Mouse (Mus musculus) stomach, embryonic 16.5 days (tissue): ENCODE measurements around the gene Gm17727. TPM values are rescaled to one million over a fixed set of nuclear protein-coding genes. Genes with fewer than 3 reads are reported as not detected.
"Not testable (repeated sequence)": the region's sequence is repeated elsewhere in the genome, so short reads cannot be mapped to it uniquely, and the experiment has no call there.

Experiments used
- ATAC-seq: fragments of 200-750 bp; cut with Nextera tagmentation; 2 replicates; pipeline ENCODE4 v1.8.0; 2017; ENCODE audit warnings: moderate number of reproducible peaks, moderate TSS enrichment; ENCODE audit not compliant: insufficient read depth, low FRiP score
- H3K27ac ChIP-seq: fragments of 300-500 bp; sonication (generic); 2 replicates; pipeline ENCODE4 v1.5.1; 2014; ENCODE audit warnings: low read length
- H3K27me3 ChIP-seq: fragments of 300-500 bp; sonication (generic); 2 replicates; pipeline ENCODE4 v1.6.1; 2014; ENCODE audit warnings: low read length, control low read depth, mixed read lengths; ENCODE audit not compliant: control insufficient read depth, insufficient read depth
- H3K36me3 ChIP-seq: fragments of 300-500 bp; sonication (generic); 2 replicates; pipeline ENCODE4 v1.6.1; 2014; ENCODE audit warnings: low read length; ENCODE audit not compliant: control insufficient read depth, insufficient read depth
- H3K4me1 ChIP-seq: fragments of 300-500 bp; sonication (generic); 2 replicates; pipeline ENCODE4 v1.6.1; 2014; ENCODE audit warnings: low read length, control low read depth, mixed read lengths; ENCODE audit not compliant: control insufficient read depth, insufficient read depth
- H3K4me2 ChIP-seq: fragments of 300-500 bp; sonication (generic); 2 replicates; pipeline ENCODE4 v1.6.1; 2014; ENCODE audit warnings: low read depth, low read length, mixed read lengths
- H3K4me3 ChIP-seq: fragments of 300-500 bp; sonication (generic); replicated peaks from 2 replicates; pipeline ENCODE4 v1.5.1; 2014; ENCODE audit warnings: mild to moderate bottlenecking, low read length
- H3K9ac ChIP-seq: fragments of 300-500 bp; sonication (generic); 2 replicates; pipeline ENCODE4 v1.6.1; 2014; ENCODE audit warnings: low read length
- H3K9me3 ChIP-seq: fragments of 300-500 bp; sonication (generic); replicated peaks from 2 replicates; pipeline ENCODE4 v1.6.1; 2016; ENCODE audit warnings: low read length, control low read depth; ENCODE audit not compliant: control insufficient read depth
- WGBS: fragments of 180-500 bp; shearing (Covaris S2); extraction: QIAGEN DNeasy Blood & Tissue Kit; methylation state at CpG from one replicate; pipeline ENCODE4 v1.1.7; 2014; 5-methylcytosine and 5-hydroxymethylcytosine counted together
- polyA plus RNA-seq: library from polyadenylated mRNA; unstranded; fragments of >200 nt; fragmentation: Nextera tagmentation; extraction: Ambion mirVana; gene quantifications from 2 replicates; pipeline ENCODE4 v1.2.1, GENCODE M21; 2015

Gm17727 gene
- polyA plus RNA-seq = not detected in 2 replicates

- H3K9me3 ChIP-seq = no peaks in the 10 kb centered on the region
- H3K27ac ChIP-seq = no peak within 1 kb of the TSS
- H3K4me3 ChIP-seq = no peak within 1 kb of the TSS
- no peak for ATAC-seq
- H3K27me3 ChIP-seq = no peaks in the 10 kb centered on the region
- no peak within 1 kb of the TSS for H3K9ac ChIP-seq
- no peaks in the 10 kb centered on the region for H3K4me1 ChIP-seq
- no peaks in the 10 kb centered on the region for H3K36me3 ChIP-seq
- 58% methylated on average over 3 of the region's 3 CpGs for WGBS
- H3K4me2 ChIP-seq = no peak within 1 kb of the TSS
Observed at GRCm38 (mm10) chr9:35778009-35778408, at the start of gene Gm17727. Gm17727 (minus strand) TSS chr9:35778109.

GRCm38 (mm10) chr9:35817881-35818280, 40.0 kb upstream of the Gm17727 start:
- H3K9me3 ChIP-seq, H3K4me1 ChIP-seq, H3K27ac ChIP-seq, H3K4me3 ChIP-seq, H3K36me3 ChIP-seq, ATAC-seq, H3K9ac ChIP-seq, H3K4me2 ChIP-seq, H3K27me3 ChIP-seq: not testable (repeated sequence)
- 94% methylated on average over 15 of the region's 15 CpGs for WGBS

- Histone ChIP-seq H3K27ac (no peak overlapping the region), H3K36me3 (no peaks in the 10 kb centered on the region)
Observed at GRCm38 (mm10) chr9:35798146-35798545, 20.2 kb upstream of the Gm17727 start.

GRCm38 (mm10) chr9:35790001-35790400, 12.1 kb upstream of the Gm17727 start, which contains the start of the genes Gm27235 and D730048I06Rik:
Gm27235 (minus strand) TSS chr9:35790101.
D730048I06Rik (minus strand) TSS chr9:35790112.
- H3K4me1 ChIP-seq = no peaks in the 10 kb centered on the region
- H3K4me2 ChIP-seq = no peak within 1 kb of the TSS
- H3K27me3 ChIP-seq = no peaks in the 10 kb centered on the region
- H3K36me3 ChIP-seq = no peaks in the 10 kb centered on the region
- no peak for ATAC-seq
- H3K27ac ChIP-seq = no peak within 1 kb of the TSS
- H3K4me3 ChIP-seq = no peak within 1 kb of the TSS
- no peaks in the 10 kb centered on the region for H3K9me3 ChIP-seq
- H3K9ac ChIP-seq = no peak within 1 kb of the TSS
- 84% methylated on average over 3 of the region's 3 CpGs for WGBS

More at GRCm38 (mm10) chr9:35798146-35798545, 20.2 kb upstream of the Gm17727 start:
- H3K9me3 ChIP-seq = no peaks in the 10 kb centered on the region
- H3K9ac ChIP-seq = no peak overlapping the region
- no peaks in the 10 kb centered on the region for H3K27me3 ChIP-seq
- ATAC-seq = no peak
- H3K4me3 ChIP-seq = no peak overlapping the region
- H3K4me2 ChIP-seq = no peak overlapping the region
- H3K4me1 ChIP-seq = no peaks in the 10 kb centered on the region

- no peak overlapping the region for H3K27ac ChIP-seq
- no peak overlapping the region for H3K9ac ChIP-seq
- no peak overlapping the region for H3K4me2 ChIP-seq
- ATAC-seq = no peak
- H3K4me3 ChIP-seq = no peak overlapping the region
- H3K9me3 ChIP-seq = no peaks in the 10 kb centered on the region
- no peaks in the 10 kb centered on the region for H3K27me3 ChIP-seq
- no peaks in the 10 kb centered on the region for H3K36me3 ChIP-seq
- no peaks in the 10 kb centered on the region for H3K4me1 ChIP-seq
Observed at GRCm38 (mm10) chr9:35756843-35757242, 21.1 kb downstream of the Gm17727 start.

- H3K27ac ChIP-seq = no peak within 1 kb of the TSS
Observed at GRCm38 (mm10) chr9:35740749-35741148, 37.2 kb downstream of the Gm17727 start, which contains the start of gene Gm17677. Gm17677 (plus strand) TSS chr9:35741049.

More at GRCm38 (mm10) chr9:35740749-35741148, 37.2 kb downstream of the Gm17727 start, which contains the start of gene Gm17677:
- H3K9me3 ChIP-seq = no peaks in the 10 kb centered on the region
- no peak within 1 kb of the TSS for H3K4me3 ChIP-seq
- ATAC-seq = no peak
- no peak within 1 kb of the TSS for H3K4me2 ChIP-seq
- no peaks in the 10 kb centered on the region for H3K4me1 ChIP-seq
- no peak within 1 kb of the TSS for H3K9ac ChIP-seq
- H3K27me3 ChIP-seq = no peaks in the 10 kb centered on the region
- H3K36me3 ChIP-seq = no peaks in the 10 kb centered on the region

Other genes starting within 250 kb of the Gm17727 start
- gene Ddx25, start 219.6 kb downstream of the Gm17727 start, polyA plus RNA-seq = 1.2 and 1.4 TPM in 2 replicates
- gene Pus3, start 219.5 kb downstream of the Gm17727 start, polyA plus RNA-seq = 16.9 and 17.1 TPM in 2 replicates
- gene Pate2, start 207.8 kb downstream of the Gm17727 start, polyA plus RNA-seq = 0.34 and 0.57 TPM in 2 replicates
- gene Hyls1, start 207.7 kb downstream of the Gm17727 start, polyA plus RNA-seq = 10.4 and 12.0 TPM in 2 replicates
- not detected in 2 replicates for gene Pate4, start 166.2 kb downstream of the Gm17727 start, polyA plus RNA-seq
- gene Pate3, start 129.9 kb downstream of the Gm17727 start, polyA plus RNA-seq = not detected in 2 replicates
- gene Pate1, start 90.7 kb downstream of the Gm17727 start, polyA plus RNA-seq = not detected in 2 replicates
- not detected in 2 replicates for gene Gm17677, start 37.1 kb downstream of the Gm17727 start, polyA plus RNA-seq
- gene Gm27235, start 12.0 kb upstream of the Gm17727 start, polyA plus RNA-seq = not detected in 2 replicates
- not detected in 2 replicates for gene D730048I06Rik, start 12.0 kb upstream of the Gm17727 start, polyA plus RNA-seq
- not detected in 2 replicates for gene 9230110F15Rik, start 66.0 kb upstream of the Gm17727 start, polyA plus RNA-seq
- gene 9230113P08Rik, start 130.3 kb upstream of the Gm17727 start, polyA plus RNA-seq = not detected in 2 replicates